8 mouse cellular contexts compared by ENCODE assay signal in the genomic region with DNA sequence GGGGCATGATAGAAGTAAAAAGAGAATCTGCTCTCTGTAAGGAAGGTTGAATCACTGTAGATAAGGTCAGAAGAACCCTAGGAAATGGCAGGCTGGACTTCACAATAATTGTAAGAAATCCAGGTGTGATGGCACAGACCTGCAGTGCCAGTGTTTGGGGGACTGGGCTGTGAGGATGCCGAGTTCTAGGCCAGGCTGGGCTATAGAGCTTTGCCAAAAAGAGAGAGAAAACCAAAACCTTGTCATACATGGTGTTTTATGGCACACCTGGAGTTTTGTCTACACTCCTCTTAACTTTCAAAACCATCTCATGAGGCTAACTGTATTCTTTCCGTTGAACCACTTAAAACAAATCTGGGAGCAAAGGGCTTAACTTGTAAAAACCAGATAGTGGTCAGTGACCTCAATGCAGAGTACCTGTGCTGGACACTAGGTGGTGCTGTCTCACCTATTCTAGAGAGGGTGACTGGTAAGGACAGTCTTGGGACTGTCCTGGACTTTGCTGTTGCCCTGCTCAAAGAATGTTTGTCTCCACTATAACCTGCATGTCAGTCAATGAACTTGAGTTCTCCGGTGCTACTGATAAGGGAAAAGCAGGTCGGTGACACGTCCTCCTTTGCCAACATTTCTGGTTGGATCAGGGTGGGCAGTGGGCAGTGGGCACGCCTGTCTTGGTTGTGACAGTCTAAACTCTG. TPM values are rescaled to one million over a fixed set of nuclear protein-coding genes. Genes with fewer than 3 reads are reported as not detected.
DNase-seq lines count a peak whose midpoint lies in the region; ATAC-seq and TF ChIP-seq lines count a peak whose summit lies in the region.
"Had no signal": no experiment of that assay in that cellular context is flagged by ENCODE, and none has a peak within 500 bp of the region (broad histone marks: within the 10 kb centered on the region; RNA-seq: fewer than 3 reads in every experiment).

No protein-coding gene starts in this region.

- no peak overlapping the region for H3K27ac ChIP-seq in cerebellum, adult 2 months (ENCODE audit: insufficient read depth, low read length)
- no peak overlapping the region for H3K27ac ChIP-seq in hindbrain, embryonic 14.5 days
- H3K27ac ChIP-seq in midbrain, embryonic 12.5 days (replicated peaks): no peak overlapping the region

- TF ChIP-seq POLR2A in cerebellum, adult 2 months (IDR thresholded peaks at IDR 0.05; ENCODE audit: borderline replicate concordance, insufficient read depth, low read length): no peak

- ATAC-seq in hindbrain, embryonic 14.5 days (ENCODE audit: low FRiP score): peak; percentile 62; the same call in 1 of the 2 replicates
- ATAC-seq in midbrain, embryonic 12.5 days (ENCODE audit: low FRiP score, low read depth): peak; percentile 48; the same call in 1 of the 2 replicates

- no peak overlapping the region for H3K9ac ChIP-seq in hindbrain, embryonic 14.5 days
- no peak overlapping the region for H3K9ac ChIP-seq in midbrain, embryonic 12.5 days (replicated peaks)

- peak; percentile 75 for DNase-seq in R1 (ENCODE audit: low read depth, low spot score)
- DNase-seq in cerebellum, adult 2 months: peak; percentile 22 to 32
- peak; percentile 22 to 82 for DNase-seq in frontal cortex, adult 2 months (ENCODE audit: extremely low spot score in 1 of 2, low spot score in 1 of 2)
- DNase-seq in hindbrain, embryonic 14.5 days (ENCODE audit: low spot score): peak; percentile 61
- peak; percentile 41 to 61 for DNase-seq in left cerebral cortex, postnatal 14 days (ENCODE audit: low spot score in 2 of 2)
- DNase-seq in spleen, adult 18-20 months: peak; percentile 10 to 41

- intact Hi-C loops in left cerebral cortex, postnatal 14 days (cut with DNase I): loop anchor here (1.0 to 10.0 kb wide), 2 partner anchors 84 to 178 kb away; partner anchors contain the start of gene Pdk4

- no peak overlapping the region for H3K4me3 ChIP-seq in cerebellum, adult 2 months (replicated peaks; ENCODE audit: insufficient read depth, low read depth, low read length)
- no peak overlapping the region for H3K4me3 ChIP-seq in hindbrain, embryonic 14.5 days (replicated peaks; ENCODE audit: low read length)
- no peak overlapping the region for H3K4me3 ChIP-seq in midbrain, embryonic 12.5 days
- H3K4me3 ChIP-seq: myocyte had no signal

- no peaks in the 10 kb centered on the region for H3K9me3 ChIP-seq in hindbrain, embryonic 14.5 days (ENCODE audit: control insufficient read depth, low read length)
- H3K9me3 ChIP-seq in midbrain, embryonic 12.5 days: no peaks in the 10 kb centered on the region

- no peak overlapping the region for H3K4me2 ChIP-seq in hindbrain, embryonic 14.5 days (replicated peaks)
- H3K4me2 ChIP-seq in midbrain, embryonic 12.5 days (replicated peaks): no peak overlapping the region

- no peaks in the 10 kb centered on the region for H3K27me3 ChIP-seq in cerebellum, adult 2 months (ENCODE audit: control insufficient read depth, insufficient read depth, low read length)
- no peaks in the 10 kb centered on the region for H3K27me3 ChIP-seq in hindbrain, embryonic 14.5 days (ENCODE audit: control insufficient read depth, insufficient read depth, low read length)
- H3K27me3 ChIP-seq in midbrain, embryonic 12.5 days: peaks cover 33% of the 10 kb centered on the region

- peak; percentile 67 for TF ChIP-seq CTCF in cerebellum, adult 2 months (IDR thresholded peaks at IDR 0.05; ENCODE audit: borderline replicate concordance, insufficient read depth, low read depth, low read length)

- no peaks in the 10 kb centered on the region for H3K36me3 ChIP-seq in hindbrain, embryonic 14.5 days (replicated peaks; ENCODE audit: control insufficient read depth, insufficient read depth)
- H3K36me3 ChIP-seq in midbrain, embryonic 12.5 days: no peaks in the 10 kb centered on the region

- no peaks in the 10 kb centered on the region for H3K4me1 ChIP-seq in cerebellum, adult 2 months (ENCODE audit: control insufficient read depth, insufficient read depth, low read length)
- peaks cover 28% of the 10 kb centered on the region for H3K4me1 ChIP-seq in hindbrain, embryonic 14.5 days (replicated peaks; ENCODE audit: control insufficient read depth, insufficient read depth, low read length)
- H3K4me1 ChIP-seq in midbrain, embryonic 12.5 days: peaks cover 38% of the 10 kb centered on the region

- 52% methylated on average over 6 of the region's 6 CpGs for WGBS in cerebellum, adult 2 months
- 55% methylated on average over 6 of the region's 6 CpGs for WGBS in hindbrain, embryonic 14.5 days
- 47% methylated on average over 6 of the region's 6 CpGs for WGBS in midbrain, embryonic 12.5 days

RNA-seq across cellular contexts. Expression of gene Asb4, which starts 27.7 kb away (rescaled TPM):
- 1.4 and 2.0 TPM in 2 replicates for polyA plus RNA-seq in cerebellum, adult 2 months (2012; rRNA removed)
- 0.29 and 0.40 TPM in 2 replicates for polyA plus RNA-seq in frontal cortex, adult 2 months (2012; rRNA removed)
- polyA plus RNA-seq in hindbrain, embryonic 14.5 days (2014; fragmentation: Nextera tagmentation; extraction: Ambion mirVana): 17.1 and 18.7 TPM in 2 replicates
- total RNA-seq in left cerebral cortex, postnatal 14 days (2021): under 1 TPM; 0.66 to 0.79 TPM
- polyA plus RNA-seq in midbrain, embryonic 12.5 days (2016; fragmentation: Nextera tagmentation; extraction: Ambion mirVana): 15.3 and 21.5 TPM in 2 replicates
